Mouse (Mus musculus) layer of hippocampus, adult 9-10 months (tissue): ENCODE results near the gene Olfr328.
A peak's percentile ranks its signal among the peaks of the same experiment; 100 is the strongest.
"Not testable (repeated sequence)": the region's sequence is repeated elsewhere in the genome, so short reads cannot be mapped to it uniquely, and the experiment has no call there.

Source experiments
- DNase-seq: peaks from one replicate; pipeline ENCODE4 v3.0.0; 2022; ENCODE audit warnings: low spot score

The Olfr328 gene

GRCm38 (mm10) chr11:58555536-58555935, at the start of gene Olfr328:
TSS of gene Olfr328 (minus strand) at chr11:58555636.
- DNase-seq = no peak

- no peak for DNase-seq
Observed at GRCm38 (mm10) chr11:58605228-58605627, 49.8 kb upstream of the Olfr328 start.

- no peak for DNase-seq
Observed at GRCm38 (mm10) chr11:58604688-58605087, 49.3 kb upstream of the Olfr328 start.

- DNase-seq = no peak
Observed at GRCm38 (mm10) chr11:58602800-58603560, 47.5 kb upstream of the Olfr328 start.

- DNase-seq = no peak
Observed at GRCm38 (mm10) chr11:58602062-58602461, 46.6 kb upstream of the Olfr328 start.

- DNase-seq = no peak
Observed at GRCm38 (mm10) chr11:58597837-58598236, 42.4 kb upstream of the Olfr328 start.

GRCm38 (mm10) chr11:58594814-58595213, 39.4 kb upstream of the Olfr328 start, which contains the start of gene Olfr324:
TSS of gene Olfr324 (plus strand) at chr11:58595114.
- DNase-seq = no peak

- no peak for DNase-seq
Observed at GRCm38 (mm10) chr11:58588620-58589250, 33.3 kb upstream of the Olfr328 start.

- DNase-seq = no peak
Observed at GRCm38 (mm10) chr11:58587898-58588348, 32.5 kb upstream of the Olfr328 start.

- peak; percentile 9 for DNase-seq
Observed at GRCm38 (mm10) chr11:58578636-58579035, 23.2 kb upstream of the Olfr328 start.

GRCm38 (mm10) chr11:58577430-58577829, 22.0 kb upstream of the Olfr328 start, which contains the start of gene Olfr325:
TSS of gene Olfr325 (plus strand) at chr11:58577730.
- no peak for DNase-seq

GRCm38 (mm10) chr11:58570405-58570804, 15.0 kb upstream of the Olfr328 start, which contains the start of gene Olfr224:
TSS of gene Olfr224 (minus strand) at chr11:58570553.
- DNase-seq = no peak

- DNase-seq = no peak
Observed at GRCm38 (mm10) chr11:58546322-58546721, 9.1 kb downstream of the Olfr328 start, which contains the start of gene Olfr329-ps. TSS of gene Olfr329-ps (minus strand) at chr11:58546422.

- not testable (repeated sequence) for DNase-seq
Observed at GRCm38 (mm10) chr11:58534736-58535135, 20.7 kb downstream of the Olfr328 start, which contains the start of gene Olfr330. TSS of gene Olfr330 (minus strand) at chr11:58534836.

- not testable (repeated sequence) for DNase-seq
Observed at GRCm38 (mm10) chr11:58519756-58520155, 35.7 kb downstream of the Olfr328 start.

- DNase-seq = peak; percentile 12
Observed at GRCm38 (mm10) chr11:58518916-58519315, 36.5 kb downstream of the Olfr328 start.

- not testable (repeated sequence) for DNase-seq
Observed at GRCm38 (mm10) chr11:58509058-58509457, 46.4 kb downstream of the Olfr328 start.

GRCm38 (mm10) chr11:58502472-58502871, 53.0 kb downstream of the Olfr328 start, which contains the start of gene Olfr331:
TSS of gene Olfr331 (minus strand) at chr11:58502572.
- DNase-seq = not testable (repeated sequence)
